Mouse (Mus musculus): ENCODE results near the gene 4930432M17Rik.

The 4930432M17Rik gene

DNA sequence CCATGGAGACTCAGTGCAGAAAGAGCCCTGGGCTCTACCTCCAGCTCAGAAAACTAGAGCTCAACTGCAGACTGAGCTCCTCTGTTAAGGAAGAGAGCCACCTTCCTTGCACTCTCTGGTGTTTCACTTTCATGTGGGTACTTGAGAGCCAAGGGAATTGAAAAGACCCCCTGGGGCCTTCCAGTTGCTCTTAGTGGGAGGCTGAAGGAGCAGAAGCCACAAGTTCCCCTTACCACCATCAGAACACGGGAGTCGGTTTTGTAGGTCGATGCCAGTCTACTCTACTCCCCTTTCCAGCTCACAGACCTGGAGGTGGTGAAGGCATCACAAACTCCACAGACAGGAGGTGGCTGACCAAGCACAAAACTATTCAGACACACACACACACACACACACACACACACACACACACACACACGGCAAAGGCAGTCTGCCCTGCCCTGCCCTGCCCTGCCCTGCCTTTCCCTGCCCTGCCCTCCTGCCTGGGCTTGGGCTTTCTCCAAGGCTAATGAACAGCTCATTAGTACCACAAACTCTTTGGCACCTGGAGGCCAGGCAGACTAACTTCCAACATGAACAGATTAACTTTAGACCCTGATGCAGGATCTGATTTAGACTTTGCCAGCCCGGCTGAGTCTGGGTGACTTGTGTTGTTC lies 1.7 kb downstream of the 4930432M17Rik start:
- intact Hi-C loops (cut with DNase I) = no loop called here

DNA sequence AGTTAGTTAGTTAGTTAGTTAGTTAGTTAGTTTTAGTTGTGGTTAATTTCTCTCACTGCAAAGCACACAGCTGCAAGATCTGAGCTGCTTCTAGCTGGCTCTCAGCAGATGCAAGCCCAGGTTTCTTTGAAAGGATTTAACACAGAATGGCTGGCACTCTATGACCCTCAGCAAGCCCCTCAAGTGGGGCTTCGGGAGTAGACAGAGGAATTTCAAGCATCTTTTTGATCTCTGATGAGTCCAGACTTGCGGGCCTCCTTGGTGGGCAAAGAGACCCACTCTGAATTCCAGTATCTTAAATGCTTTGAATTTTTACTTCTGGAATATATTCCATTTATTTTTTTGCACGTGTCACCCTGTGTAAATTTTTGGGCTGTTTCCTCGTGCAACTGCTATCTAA lies 8.4 kb downstream of the 4930432M17Rik start:
- intact Hi-C loops (cut with DNase I) = no loop called here

- intact Hi-C loops (cut with DNase I) = no loop called here
These were observed 8.9 kb downstream of the 4930432M17Rik start for GRCm38 (mm10) chr3:121679443-121679842.

DNA sequence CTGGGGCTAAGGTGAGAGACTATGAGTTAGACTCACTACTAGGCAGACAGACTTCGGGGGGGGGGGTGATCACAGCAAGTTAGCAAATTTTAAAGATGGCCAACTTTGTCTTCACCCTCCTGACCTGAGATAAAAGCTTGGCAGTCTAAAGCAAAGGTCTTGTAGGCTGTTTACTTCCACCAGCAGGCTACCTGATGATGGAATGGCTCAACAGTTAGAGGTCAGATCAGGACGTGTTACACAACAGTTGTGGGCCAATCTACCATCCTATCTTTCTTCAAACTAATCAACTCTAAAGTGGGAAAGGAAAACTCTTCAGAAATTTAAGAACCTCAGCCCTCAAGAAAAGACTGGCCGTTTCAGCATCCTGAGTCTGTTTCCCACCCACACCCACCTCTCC lies 9.6 kb downstream of the 4930432M17Rik start:
- intact Hi-C loops (cut with DNase I) = no loop called here

- intact Hi-C loops (cut with DNase I) = no loop called here
These were observed 12.2 kb downstream of the 4930432M17Rik start for GRCm38 (mm10) chr3:121682439-121683411.

DNA sequence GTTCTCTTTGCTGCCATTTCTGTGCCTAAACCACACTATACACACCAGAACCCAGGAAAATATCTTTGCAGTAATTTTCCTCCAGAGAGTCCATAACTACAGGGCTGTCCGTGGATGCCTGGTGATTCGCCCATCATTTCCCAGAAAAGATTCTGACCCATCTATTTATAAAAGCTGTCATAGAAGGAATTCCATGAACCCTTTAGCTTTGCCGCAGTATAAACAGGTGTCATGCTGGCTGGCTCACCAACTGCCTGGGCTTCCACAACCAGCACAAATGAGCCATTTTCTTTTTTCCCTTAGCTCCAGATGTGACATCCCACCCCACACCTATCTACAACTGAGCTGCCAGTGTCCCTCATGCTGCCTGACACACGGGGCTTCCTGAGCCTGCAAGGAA lies 14.0 kb downstream of the 4930432M17Rik start:
- intact Hi-C loops (cut with DNase I) = no loop called here

GRCm38 (mm10) chr3:121684963-121685362 lies 14.4 kb downstream of the 4930432M17Rik start:
- intact Hi-C loops (cut with DNase I) = no loop called here

DNA sequence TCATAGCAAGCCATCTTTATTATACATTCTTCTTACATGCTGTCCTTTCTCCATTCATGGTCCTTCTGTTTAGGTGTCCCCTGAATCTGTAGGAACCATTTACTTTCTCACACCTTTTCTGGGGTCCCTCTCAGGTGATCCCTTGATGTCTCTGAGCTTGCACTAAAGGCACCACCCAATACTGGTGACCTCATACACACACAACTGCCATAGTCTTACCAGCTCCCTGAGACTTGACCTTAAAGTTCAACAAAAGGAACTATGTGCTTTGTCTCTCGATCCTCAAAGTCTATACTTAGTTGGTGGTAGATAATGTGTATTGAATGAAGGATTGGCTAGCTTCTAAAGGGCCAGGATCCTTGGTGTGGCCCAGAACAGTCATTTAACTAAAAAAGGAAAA lies 15.4 kb downstream of the 4930432M17Rik start:
- intact Hi-C loops (cut with DNase I) = no loop called here

DNA sequence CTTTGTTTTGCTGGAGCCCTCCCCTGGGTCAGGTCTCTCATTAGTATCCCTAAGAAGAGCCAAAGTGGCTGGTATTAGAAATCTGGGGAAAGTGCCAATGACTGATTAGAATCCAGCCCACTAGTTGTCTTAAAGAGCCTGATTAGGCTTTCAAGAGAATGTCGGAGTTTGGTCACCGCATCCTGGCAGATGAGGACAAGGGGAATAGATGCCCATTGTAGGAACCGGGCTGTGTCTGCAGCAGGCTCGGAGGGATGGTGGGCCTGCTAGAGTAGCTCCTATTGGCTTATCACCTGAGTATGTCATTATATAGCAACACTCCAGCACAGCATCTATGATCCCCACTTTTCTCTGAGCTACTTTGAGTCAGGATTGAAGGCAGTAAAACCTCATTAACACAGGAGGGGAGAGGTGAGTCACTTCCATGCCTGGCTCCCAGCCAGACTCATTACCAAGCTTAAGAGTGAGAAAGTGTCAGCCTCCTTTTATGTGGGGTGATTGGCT lies 15.9 kb downstream of the 4930432M17Rik start:
- intact Hi-C loops (cut with DNase I) = no loop called here

GRCm38 (mm10) chr3:121687741-121688140 lies 17.2 kb downstream of the 4930432M17Rik start:
- intact Hi-C loops (cut with DNase I) = no loop called here

DNA sequence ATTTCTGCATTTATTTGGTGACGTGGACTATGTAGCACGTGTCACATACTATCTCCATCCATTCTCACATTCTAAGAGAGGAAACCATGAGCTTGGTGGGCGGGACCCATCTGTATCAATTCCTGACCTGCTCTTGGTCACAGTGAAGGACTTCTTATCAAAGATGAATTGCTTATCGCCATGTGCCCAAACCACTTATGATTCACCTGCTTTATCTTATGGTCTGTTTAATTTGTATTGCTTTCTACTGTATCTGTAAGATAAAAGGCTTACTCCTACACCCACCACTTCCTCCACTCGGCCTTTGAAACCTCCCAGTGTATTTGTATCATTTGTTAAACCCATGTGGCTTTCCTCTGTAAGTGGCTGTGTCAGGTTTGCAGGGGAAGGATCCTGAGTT lies 18.5 kb downstream of the 4930432M17Rik start:
- intact Hi-C loops (cut with DNase I) = no loop called here

GRCm38 (mm10) chr3:121689697-121690096 lies 19.1 kb downstream of the 4930432M17Rik start:
- intact Hi-C loops (cut with DNase I) = no loop called here

DNA sequence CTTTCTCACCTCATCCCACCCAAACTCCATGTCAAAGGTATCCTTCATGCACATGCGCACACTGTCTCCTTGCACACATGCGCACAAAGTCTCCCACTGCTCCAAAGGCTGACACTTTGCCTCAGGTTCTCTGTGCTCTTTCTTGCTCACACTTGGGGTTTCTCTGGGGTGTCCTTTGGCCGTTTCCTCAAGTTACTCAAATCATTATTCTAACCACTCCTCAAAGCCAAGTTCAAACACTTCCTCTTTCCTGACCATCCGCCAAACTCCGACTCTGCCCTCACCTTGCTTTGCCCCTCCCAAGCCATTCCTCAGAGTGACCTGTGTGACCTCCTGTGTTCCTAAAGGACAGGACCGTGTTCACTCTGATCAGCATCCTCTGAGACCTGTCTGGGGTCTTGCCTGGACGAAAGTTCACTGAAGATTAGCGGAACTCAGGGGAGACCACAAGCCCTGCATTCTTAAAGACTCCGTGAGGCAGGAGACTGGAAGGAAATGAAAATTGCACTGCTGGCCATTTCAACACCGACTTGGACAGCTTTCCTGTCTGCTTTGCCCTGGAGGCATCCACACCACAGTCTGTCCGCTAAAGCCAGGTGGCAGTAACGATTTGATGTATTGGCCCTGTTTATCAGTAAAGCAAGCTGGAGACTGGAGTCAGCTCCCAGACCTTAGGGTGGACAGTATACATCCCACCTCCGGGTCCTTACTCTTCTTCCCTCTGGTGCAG lies 22.6 kb downstream of the 4930432M17Rik start:
- intact Hi-C loops (cut with DNase I) = no loop called here

DNA sequence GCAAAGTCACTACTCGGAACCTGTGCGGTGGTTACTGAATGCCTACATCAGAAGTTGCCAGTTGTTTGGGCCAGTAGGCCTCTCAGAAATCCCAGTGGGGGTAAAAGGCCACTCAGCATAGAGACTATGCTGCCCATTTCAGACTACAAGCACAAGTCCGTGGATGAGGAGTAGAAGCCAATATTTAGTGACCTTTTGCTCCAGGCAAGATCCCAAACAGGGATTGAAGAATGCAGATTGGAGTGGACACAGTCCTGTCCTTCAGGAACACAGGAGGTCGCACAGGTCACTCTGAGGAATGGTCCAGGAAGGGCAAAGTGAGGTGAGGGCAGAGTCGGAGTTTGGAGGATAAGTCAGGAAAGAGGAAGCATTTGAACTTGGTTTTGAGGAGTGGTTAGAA lies 23.2 kb downstream of the 4930432M17Rik start:
- intact Hi-C loops (cut with DNase I) = no loop called here

GRCm38 (mm10) chr3:121697169-121697568 lies 26.6 kb downstream of the 4930432M17Rik start:
- intact Hi-C loops (cut with DNase I) = loop anchor here (5.0 kb wide), 1 partner anchor 50 kb away; no protein-coding TSS in a partner anchor

DNA sequence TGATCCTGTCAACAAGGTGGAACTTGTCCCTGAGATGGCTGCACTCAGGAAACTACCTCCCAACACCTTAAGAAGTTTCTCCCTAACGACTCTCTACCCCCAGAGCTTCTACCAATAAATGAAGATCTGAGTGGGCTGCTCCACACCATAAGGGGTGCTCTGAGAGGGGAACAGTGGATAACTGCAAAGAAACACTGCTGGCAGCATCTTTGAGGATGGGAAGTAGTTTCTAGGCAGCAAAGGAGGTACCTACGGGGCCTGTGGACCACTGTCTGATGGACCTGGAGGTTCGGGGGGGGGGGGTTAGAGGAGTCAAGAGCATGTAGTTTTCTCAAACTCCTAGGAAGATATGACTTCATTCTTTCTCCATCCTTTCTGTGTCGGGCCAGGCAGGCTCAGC lies 28.8 kb downstream of the 4930432M17Rik start:
- intact Hi-C loops (cut with DNase I) = loop anchor here (5.0 kb wide), 1 partner anchor 52 kb away; no protein-coding TSS in a partner anchor

DNA sequence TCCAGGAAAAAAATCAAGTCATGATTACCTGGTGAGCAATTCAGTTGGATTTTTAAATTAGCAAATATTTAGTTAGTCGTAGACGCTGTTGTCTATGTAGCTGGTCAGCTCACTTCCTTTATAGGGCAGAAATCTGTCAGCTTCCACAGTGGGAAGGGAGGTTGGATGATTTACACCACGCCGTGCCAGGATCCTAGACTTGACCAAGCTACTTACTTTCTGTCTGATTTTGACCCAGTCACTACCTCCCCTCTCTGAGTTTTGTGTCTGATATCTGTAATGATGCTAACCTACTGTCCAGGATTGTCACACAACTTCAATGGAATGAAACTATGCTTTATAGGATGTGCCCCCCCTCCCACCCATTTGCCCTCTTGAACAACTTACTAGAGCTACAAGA lies 29.3 kb downstream of the 4930432M17Rik start:
- intact Hi-C loops (cut with DNase I) = loop anchor here (5.0 kb wide), 1 partner anchor 53 kb away; no protein-coding TSS in a partner anchor

DNA sequence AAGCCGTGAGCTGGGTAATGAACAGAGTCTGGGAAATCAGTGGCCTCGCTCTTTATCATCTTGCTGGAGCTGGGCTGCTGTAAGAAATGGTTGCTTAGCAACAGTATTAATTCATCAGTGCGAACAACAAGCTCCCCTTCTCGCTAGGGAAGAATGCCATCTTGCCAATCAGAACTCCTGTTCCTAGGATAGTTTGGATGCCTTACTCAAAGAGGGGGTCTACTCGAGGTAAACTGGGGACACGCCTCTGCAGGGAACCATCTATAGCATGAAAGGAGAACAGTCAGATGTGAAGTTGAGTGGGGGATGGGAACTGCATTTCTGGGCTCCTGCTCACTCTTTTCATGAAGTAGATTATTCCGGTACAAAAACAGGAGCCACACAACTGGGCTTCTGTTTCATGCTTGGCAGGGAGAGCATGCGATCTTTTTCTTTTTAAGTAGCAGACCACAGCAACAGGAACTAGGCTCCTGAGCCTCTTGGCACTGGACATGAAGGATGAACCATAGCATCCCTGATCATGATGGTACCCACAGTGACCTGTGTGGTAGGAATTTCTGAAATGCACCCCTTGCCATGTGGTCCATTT lies 29.9 kb downstream of the 4930432M17Rik start:
- intact Hi-C loops (cut with DNase I) = no loop called here

- intact Hi-C loops (cut with DNase I) = no loop called here
These were observed 32.8 kb downstream of the 4930432M17Rik start for GRCm38 (mm10) chr3:121703155-121703879.

DNA sequence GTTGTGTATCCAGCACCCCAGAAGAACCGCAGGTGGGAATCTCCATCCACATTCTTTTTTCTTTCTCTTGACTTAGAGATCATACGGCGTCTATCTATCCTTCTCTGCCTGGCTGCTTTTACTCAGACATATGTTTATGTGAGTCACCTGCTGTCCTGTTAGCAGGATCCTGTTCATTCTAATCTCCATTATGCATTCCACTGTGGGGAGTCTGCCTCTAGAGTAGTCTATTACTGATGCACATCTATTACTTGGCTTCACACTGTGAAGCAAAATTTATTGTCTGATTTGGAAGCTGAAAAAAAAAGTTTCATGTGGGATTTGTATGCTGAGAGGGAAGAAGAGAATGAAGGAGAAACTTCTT lies 33.3 kb downstream of the 4930432M17Rik start:
- intact Hi-C loops (cut with DNase I) = no loop called here

Measured in adrenal gland (tissue).